Mouse (Mus musculus): ENCODE results near the gene Cdca4. TPM values are rescaled to one million over a fixed set of nuclear protein-coding genes. Genes with fewer than 3 reads are reported as not detected.

Gene Cdca4
- polyA plus RNA-seq, 1 experiment from 2014 or later = 88.0 TPM

DNA sequence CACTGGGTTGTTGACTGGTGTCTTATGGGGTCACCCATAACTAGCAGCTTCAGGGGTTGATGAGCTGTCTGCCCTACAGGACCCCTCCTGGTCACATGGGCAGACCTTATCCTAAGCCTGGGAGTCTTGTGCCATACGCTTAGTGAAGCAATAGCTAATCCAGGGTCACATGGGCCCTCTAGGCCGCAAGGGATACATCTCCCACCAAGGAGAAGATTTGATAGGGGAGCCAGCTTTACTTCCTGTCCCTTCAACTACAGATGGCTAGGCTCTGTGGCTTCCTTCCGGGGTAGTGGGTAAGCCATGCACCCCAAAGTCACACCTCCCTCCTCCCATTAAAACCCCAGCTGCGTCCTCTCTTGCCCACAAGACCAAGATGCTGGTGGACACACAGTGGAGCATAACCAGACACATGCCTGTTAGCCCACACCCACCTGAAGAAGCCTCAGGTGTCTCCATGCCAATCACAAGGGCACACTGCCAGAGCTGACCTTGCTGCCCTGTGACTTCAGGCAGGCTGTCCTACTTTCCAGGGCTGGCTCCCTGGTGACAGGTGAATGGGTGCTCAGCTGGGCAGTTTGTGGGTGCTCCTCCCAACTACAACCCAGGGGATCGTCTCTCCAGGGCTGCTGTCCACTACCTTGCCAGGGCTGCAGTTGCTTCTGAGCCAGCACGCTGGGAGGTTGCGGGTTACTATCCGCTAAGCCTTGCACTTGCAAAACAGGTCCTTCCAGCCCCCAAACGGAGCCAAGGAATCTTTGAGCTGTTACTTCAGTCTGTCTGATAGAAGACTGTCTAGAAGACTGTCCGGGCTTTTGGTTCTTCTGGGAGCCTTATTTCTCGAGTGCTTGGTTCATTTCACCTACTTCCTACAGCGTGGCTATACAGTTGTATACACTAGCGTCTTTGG lies 39.2 kb upstream of the Cdca4 start, which contains the start of gene Gpr132:
Gene Gpr132 (minus strand): TSS at position 51 of the 910 bp plus-strand sequence.
- no peak for ATAC-seq
- Histone ChIP-seq H3K4me1 (replicated peaks) (peaks cover 16% of the 10 kb centered on the region), H3K36me3 (no peaks in the 10 kb centered on the region), H3K27me3 (replicated peaks) (no peaks in the 10 kb centered on the region; the same call in 1 of the 2 replicates), H3K4me3 (replicated peaks) (no peak within 1 kb of the TSS), H3K9ac (no peak within 1 kb of the TSS), H3K9me3 (no peaks in the 10 kb centered on the region), H3K27ac (no peak within 1 kb of the TSS), H3K4me2 (replicated peaks) (no peak within 1 kb of the TSS)
- 60% methylated on average over 13 of the region's 13 CpGs for WGBS

DNA sequence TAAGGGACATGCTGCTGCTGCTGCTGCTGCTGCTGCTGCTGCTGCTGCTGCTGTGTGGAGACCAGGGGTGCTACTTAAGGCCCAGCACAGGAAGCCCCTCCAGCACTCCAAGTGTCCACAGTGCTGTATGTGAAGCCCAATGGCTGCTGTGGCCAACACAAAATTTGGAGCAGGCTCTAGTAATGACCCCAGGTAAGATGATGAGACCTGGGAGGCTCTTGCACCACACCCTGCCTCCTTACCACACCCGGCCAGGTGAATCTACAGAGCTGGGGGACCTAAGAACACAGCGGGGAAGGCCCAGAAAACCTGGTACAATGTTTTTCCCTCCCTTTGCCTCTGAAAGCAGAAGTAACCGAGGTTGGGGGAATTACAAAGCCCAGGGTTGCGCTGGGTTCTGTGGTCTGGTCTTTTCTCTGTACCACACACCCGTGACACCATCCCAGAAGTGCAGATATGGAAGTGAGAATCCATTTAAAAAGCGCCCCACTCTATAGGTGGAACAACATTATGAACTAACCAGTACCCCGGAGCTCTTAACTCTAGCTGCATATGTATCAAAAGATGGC lies 38.0 kb upstream of the Cdca4 start:
- Histone ChIP-seq H3K36me3 (no peaks in the 10 kb centered on the region), H3K9ac (no peak overlapping the region), H3K4me2 (replicated peaks) (no peak overlapping the region), H3K4me3 (replicated peaks) (no peak overlapping the region), H3K27ac (no peak overlapping the region), H3K27me3 (replicated peaks) (no peaks in the 10 kb centered on the region), H3K9me3 (no peaks in the 10 kb centered on the region), H3K4me1 (replicated peaks) (peaks cover 16% of the 10 kb centered on the region)
- ATAC-seq = no peak
- 86% methylated on average over 7 of the region's 7 CpGs for WGBS

DNA sequence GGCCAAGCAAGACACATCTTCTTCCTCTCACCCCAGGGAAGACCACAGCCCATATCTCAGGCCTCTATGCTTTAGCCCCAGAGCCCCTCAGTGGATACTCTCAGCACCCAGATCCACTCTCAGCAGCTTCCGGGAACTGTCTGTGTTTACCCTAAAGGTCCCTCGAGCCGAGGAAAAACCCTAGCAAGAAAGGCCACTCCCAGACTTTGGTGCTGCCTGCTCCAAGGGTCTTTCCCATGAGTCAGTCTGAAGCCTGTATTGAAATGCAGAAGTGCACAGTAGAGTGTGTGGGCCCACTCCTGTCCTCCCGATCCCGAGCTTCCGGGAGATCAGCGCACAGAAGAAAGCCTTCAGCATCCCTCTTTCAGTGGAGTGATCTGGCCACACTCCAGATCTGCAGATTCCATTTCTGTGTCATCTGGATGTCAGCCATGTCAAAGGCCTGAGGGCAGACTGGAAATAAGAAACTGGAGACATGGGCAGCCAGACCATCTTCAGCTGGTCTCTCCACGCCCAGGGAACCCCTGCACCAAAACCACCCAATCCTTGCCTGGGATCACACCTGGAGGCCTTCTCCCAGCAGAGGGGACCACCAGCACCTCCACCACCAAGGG lies 37.4 kb upstream of the Cdca4 start:
- H3K27ac ChIP-seq = no peak overlapping the region
- no peaks in the 10 kb centered on the region for H3K9me3 ChIP-seq
- peaks cover 16% of the 10 kb centered on the region for H3K4me1 ChIP-seq (replicated peaks)
- H3K36me3 ChIP-seq = no peaks in the 10 kb centered on the region
- no peak overlapping the region for H3K4me3 ChIP-seq (replicated peaks)
- no peak for ATAC-seq
- no peak overlapping the region for H3K4me2 ChIP-seq (replicated peaks)
- 54% methylated on average over 8 of the region's 8 CpGs for WGBS
- H3K27me3 ChIP-seq (replicated peaks) = no peaks in the 10 kb centered on the region
- no peak overlapping the region for H3K9ac ChIP-seq

DNA sequence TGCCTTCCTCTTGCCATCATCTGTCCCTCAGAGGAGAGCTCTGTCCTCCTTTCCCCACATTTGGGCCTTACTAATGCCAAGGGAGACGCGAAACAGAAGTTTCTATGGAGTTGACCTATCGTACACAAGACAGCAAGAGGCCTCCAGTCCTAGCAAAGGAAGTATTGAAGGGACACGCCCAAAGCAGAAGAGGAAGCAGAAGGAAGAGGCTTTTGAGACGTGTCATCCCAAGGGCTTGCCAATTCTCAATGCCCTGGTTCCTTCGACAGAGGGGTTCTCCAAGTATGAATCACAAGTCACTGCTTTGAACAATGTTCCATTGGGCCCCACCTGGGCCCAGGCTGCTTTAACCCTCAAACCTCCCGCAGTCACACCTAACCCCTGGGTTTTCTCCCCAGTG lies 35.6 kb upstream of the Cdca4 start:
- no peaks in the 10 kb centered on the region for H3K9me3 ChIP-seq
- no peak for ATAC-seq
- H3K4me3 ChIP-seq (replicated peaks) = no peak overlapping the region
- H3K27me3 ChIP-seq (replicated peaks) = no peaks in the 10 kb centered on the region
- H3K9ac ChIP-seq = no peak overlapping the region
- 80% methylated on average over 7 of the region's 7 CpGs for WGBS
- H3K4me2 ChIP-seq (replicated peaks) = no peak overlapping the region
- H3K27ac ChIP-seq = no peak overlapping the region
- peaks cover 9% of the 10 kb centered on the region for H3K4me1 ChIP-seq (replicated peaks)
- H3K36me3 ChIP-seq = no peaks in the 10 kb centered on the region

DNA sequence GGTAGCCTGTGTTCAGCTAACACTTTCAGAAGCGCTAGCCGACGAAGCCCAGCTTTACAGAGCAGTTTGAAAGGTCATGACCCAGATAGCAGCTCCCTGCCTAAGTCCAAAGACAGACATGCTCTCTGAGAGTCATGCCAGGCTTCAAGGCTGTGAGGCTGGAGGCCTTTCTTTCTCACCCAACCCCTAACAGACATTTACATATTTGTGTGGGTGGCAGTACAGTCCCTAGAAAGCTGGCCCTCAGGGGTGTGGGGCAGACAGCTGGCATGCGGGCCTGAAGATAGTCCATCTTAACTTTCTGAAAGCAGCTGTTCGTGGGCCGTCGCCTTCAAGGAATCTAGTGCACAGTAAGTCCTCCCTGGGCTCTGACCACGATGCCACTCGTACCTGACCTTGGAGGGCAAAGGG lies 32.7 kb upstream of the Cdca4 start:
- H3K9me3 ChIP-seq = no peaks in the 10 kb centered on the region
- H3K4me3 ChIP-seq (replicated peaks) = no peak overlapping the region
- no peaks in the 10 kb centered on the region for H3K27me3 ChIP-seq (replicated peaks)
- H3K4me2 ChIP-seq (replicated peaks) = no peak overlapping the region
- WGBS = 67% methylated on average over 9 of the region's 9 CpGs
- peaks cover 4% of the 10 kb centered on the region; the same call in 1 of the 2 replicates for H3K4me1 ChIP-seq (replicated peaks)
- no peak for ATAC-seq
- no peak overlapping the region for H3K27ac ChIP-seq
- H3K9ac ChIP-seq = no peak overlapping the region
- no peaks in the 10 kb centered on the region for H3K36me3 ChIP-seq

DNA sequence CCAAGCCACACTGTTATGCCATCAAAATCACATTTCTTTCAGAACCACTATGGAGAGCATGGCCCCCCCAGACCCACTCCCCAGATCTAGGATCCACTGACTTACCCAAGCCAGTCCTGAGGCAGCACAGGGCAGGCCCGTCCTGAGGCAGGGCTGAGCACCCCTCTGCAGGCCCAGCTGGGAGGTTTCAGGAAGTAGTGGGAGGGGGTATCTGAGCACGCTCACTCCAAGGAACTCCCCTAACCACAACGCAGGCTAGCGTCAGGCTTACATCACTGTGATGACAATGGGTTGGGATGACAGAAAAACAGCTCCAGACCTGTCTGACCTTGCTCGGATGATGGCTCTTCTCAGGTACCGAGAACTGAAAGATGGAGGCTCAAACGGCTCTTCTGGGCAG lies 31.5 kb upstream of the Cdca4 start:
- H3K4me1 ChIP-seq (replicated peaks) = no peaks in the 10 kb centered on the region
- no peak overlapping the region for H3K4me2 ChIP-seq (replicated peaks)
- no peak overlapping the region for H3K4me3 ChIP-seq (replicated peaks)
- H3K9me3 ChIP-seq = no peaks in the 10 kb centered on the region
- ATAC-seq = 0 out of 2 replicates have a peak, but pooled peaks have one; percentile 49
- H3K27ac ChIP-seq = no peak overlapping the region
- H3K27me3 ChIP-seq (replicated peaks) = no peaks in the 10 kb centered on the region
- H3K36me3 ChIP-seq = no peaks in the 10 kb centered on the region
- WGBS = 46% methylated on average over 7 of the region's 7 CpGs
- H3K9ac ChIP-seq = no peak overlapping the region

DNA sequence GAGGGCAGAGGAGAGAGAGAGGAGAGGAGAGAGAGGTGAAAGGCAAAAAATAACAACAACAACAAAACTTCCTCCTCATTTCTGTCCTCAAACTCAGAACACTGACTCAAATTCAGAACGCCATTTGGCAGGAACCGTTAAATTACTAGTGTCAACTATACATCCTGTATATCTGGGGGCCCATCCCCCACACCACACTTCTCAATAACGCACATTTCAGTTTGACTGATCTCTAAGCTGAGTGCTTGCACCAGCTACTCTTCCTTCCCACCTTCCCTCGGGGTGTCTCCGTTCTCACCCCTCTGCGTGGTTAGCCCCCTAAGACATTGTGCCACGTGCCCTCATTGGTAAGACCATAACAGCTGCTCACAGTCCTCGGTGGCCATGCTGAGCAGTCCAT lies 30.7 kb upstream of the Cdca4 start:
- no peaks in the 10 kb centered on the region for H3K36me3 ChIP-seq
- no peak overlapping the region for H3K4me2 ChIP-seq (replicated peaks)
- no peak overlapping the region for H3K27ac ChIP-seq
- H3K9ac ChIP-seq = no peak overlapping the region
- ATAC-seq = no peak
- WGBS = 61% methylated on average over 8 of the region's 8 CpGs
- H3K27me3 ChIP-seq (replicated peaks) = no peaks in the 10 kb centered on the region
- H3K4me1 ChIP-seq (replicated peaks) = no peaks in the 10 kb centered on the region
- no peak overlapping the region for H3K4me3 ChIP-seq (replicated peaks)
- H3K9me3 ChIP-seq = no peaks in the 10 kb centered on the region

DNA sequence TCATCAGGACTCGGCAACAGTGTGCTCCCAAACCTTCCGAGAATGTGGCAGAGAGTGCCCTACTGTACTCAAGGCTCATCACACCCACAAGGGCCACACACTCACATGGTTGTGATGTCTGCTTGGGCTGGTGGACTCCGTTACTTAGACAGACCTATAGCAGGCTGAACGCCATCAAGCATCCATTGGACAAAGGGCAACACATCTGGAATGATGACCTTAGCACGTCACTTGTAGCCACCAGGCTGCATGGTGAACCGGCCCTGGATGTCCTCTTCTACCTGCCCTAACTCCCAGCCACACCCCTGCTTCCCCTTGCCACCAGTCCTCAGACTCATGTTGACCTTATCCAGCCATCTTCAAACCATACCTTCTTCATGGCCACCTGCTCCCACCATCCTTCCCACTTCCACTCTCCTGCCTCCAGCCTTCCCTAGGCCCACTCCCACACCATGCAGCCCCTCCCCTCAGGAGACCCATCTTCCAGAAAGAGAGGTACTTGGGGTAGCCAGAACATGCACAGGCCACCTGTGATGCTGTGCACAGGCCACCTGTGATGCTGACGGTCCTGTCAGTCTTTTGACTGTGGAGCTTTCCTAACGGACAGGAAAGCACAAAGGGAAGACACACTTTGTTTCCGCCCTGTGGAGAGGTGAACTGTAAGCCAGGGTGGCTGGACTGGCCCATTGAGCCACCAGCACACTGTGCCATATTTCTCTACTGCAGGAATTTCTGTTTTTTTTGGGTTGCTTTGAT lies 29.5 kb upstream of the Cdca4 start:
- Histone ChIP-seq H3K4me1 (replicated peaks) (no peaks in the 10 kb centered on the region), H3K27me3 (replicated peaks) (no peaks in the 10 kb centered on the region), H3K9me3 (no peaks in the 10 kb centered on the region), H3K36me3 (no peaks in the 10 kb centered on the region), H3K9ac (no peak overlapping the region), H3K4me3 (replicated peaks) (no peak overlapping the region), H3K4me2 (replicated peaks) (no peak overlapping the region), H3K27ac (no peak overlapping the region)
- no peak for ATAC-seq
- WGBS = 90% methylated on average over 9 of the region's 9 CpGs

DNA sequence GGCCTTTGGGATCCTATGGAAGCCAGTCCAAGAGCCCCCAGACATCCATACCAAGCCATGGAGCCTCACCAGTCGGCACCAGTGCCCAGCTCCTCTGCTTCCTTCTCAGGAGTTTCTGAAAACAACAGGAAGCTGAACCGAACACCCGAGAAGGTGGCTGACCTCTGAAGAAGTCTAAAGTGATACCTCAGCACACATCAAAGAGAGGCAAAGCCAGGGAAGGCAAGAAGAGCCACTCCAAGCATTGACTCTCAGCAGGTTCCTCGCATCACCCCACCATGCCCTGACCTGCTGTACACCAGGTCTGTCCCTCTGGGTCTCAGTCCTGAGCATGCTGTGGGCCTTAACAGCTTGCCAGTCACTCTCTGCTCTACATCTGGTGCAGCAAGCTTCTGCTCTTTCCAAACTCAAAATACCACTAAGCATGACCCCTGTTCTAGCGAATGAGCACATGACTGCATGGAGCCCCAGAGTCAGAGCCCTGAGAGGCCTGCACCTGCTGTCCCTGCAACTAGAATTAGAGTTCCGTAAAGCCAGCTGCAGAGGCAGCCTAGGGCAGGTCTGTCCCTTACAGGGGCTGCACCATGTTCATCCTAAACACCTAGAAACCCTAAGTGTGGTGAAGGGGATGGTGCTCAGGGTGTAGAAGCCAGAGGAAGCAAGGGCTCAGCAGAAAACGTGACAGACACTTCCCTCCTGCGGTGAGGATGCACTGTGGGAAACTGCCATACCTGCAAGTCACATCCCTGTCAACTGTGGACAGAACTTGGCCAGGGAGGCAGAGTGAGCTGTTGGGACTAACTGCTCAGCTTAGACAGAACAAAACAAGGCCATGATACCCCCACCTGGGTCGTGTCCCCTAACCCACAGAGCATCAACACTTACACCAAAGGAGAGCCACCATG lies 28.1 kb upstream of the Cdca4 start:
- H3K27ac ChIP-seq = no peak overlapping the region
- no peaks in the 10 kb centered on the region for H3K36me3 ChIP-seq
- 66% methylated on average over 9 of the region's 9 CpGs for WGBS
- H3K27me3 ChIP-seq (replicated peaks) = no peaks in the 10 kb centered on the region
- H3K4me2 ChIP-seq (replicated peaks) = no peak overlapping the region
- 0 out of 2 replicates have a peak, but pooled peaks cover 2% of the 10 kb centered on the region for H3K4me1 ChIP-seq (replicated peaks)
- no peaks in the 10 kb centered on the region for H3K9me3 ChIP-seq
- no peak overlapping the region for H3K4me3 ChIP-seq (replicated peaks)
- H3K9ac ChIP-seq = no peak overlapping the region
- no peak for ATAC-seq

DNA sequence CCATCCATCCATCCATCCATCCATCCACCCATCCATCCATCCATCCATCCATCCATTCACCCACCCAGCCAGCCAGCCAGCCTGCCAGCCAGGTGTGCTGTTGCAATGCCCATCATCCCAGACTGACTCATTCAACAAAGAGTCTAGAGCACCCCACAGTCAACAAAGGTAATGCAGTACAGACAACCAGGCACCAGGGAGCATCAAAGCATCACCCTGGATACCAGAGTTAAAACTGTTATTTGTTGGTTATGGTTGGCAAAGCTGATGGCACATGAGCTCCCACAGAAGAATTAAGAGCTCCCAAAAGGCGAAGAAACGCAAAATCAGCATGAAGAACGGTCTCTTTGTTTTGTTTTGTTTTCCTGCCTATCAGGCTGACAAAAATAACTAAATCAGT lies 27.1 kb upstream of the Cdca4 start:
- Histone ChIP-seq H3K4me3 (replicated peaks) (no peak overlapping the region), H3K27me3 (replicated peaks) (no peaks in the 10 kb centered on the region), H3K36me3 (no peaks in the 10 kb centered on the region), H3K4me1 (replicated peaks) (0 out of 2 replicates have a peak, but pooled peaks cover 2% of the 10 kb centered on the region), H3K9ac (no peak overlapping the region), H3K9me3 (no peaks in the 10 kb centered on the region), H3K4me2 (replicated peaks) (no peak overlapping the region), H3K27ac (no peak overlapping the region)
- 91% methylated on average over 3 of the region's 3 CpGs for WGBS
- ATAC-seq = no peak

DNA sequence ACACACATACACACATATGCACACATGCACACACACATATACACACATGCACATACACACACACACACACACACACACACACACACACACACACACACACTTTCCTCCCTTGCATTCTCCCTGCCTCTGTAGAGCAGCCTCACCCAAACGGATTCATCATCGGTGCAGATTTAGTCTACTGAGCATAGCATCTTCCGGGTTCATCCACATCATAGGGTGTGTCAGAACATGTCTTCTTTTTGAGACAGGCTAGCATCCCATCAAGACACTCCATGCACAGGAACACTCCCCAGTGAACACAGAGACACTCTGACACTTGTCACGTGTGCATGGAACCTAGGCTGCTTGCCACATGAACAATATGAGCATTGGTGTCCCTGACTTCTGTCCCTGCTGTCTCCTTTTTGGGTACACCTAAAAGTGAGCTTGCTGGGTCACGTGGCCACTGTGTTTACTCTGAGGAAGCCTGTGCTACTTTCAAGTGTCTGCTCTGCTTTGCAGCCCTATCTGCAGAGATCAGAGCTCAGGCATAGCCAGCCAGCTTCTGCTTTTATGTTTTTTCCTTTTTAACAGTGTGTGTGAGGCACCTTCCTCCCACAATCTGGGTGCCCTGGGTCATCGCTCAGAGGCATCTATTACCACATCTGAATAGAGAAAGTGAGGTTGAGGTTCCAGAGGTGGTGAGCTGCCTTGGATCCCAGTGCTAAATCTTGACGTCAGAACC lies 25.5 kb upstream of the Cdca4 start:
- H3K4me3 ChIP-seq (replicated peaks) = no peak overlapping the region
- no peaks in the 10 kb centered on the region for H3K9me3 ChIP-seq
- H3K9ac ChIP-seq = no peak overlapping the region
- no peak overlapping the region for H3K4me2 ChIP-seq (replicated peaks)
- WGBS = 60% methylated on average over 7 of the region's 7 CpGs
- H3K27me3 ChIP-seq (replicated peaks) = no peaks in the 10 kb centered on the region
- H3K36me3 ChIP-seq = no peaks in the 10 kb centered on the region
- no peak for ATAC-seq
- H3K27ac ChIP-seq = no peak overlapping the region
- H3K4me1 ChIP-seq (replicated peaks) = 0 out of 2 replicates have a peak, but pooled peaks cover 2% of the 10 kb centered on the region
